Mouse (Mus musculus) retina, embryonic 14.5 days (tissue): ENCODE results near the gene Vmn1r23.
"Not testable (repeated sequence)": the region's sequence is repeated elsewhere in the genome, so short reads cannot be mapped to it uniquely, and the experiment has no call there.

Experiments
- DNase-seq: peaks from one replicate; pipeline ENCODE4 v3.0.0-alpha.2; 2015; ENCODE audit warnings: low spot score

Vmn1r23 gene

DNA sequence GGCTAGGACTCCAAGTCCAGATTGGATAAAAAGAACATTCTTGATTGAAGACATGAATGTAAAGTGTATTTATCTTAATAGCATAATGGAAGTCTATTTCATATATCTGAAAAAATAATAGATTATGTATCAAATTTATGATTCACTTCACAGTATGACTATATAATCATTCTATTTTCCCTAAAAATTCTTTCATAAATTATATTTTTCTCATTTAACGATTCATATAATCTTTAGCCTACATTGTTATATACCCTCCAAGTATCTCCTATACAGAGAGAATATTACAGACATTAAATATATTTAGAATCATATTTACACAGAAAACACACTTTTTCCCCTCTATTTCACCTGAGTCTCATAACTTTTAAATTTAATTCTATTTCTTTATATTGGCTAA, at the start of gene Vmn1r23:
Gene Vmn1r23 (minus strand): TSS at position 101 of the 400 bp plus-strand sequence.
- no peak for DNase-seq

DNA sequence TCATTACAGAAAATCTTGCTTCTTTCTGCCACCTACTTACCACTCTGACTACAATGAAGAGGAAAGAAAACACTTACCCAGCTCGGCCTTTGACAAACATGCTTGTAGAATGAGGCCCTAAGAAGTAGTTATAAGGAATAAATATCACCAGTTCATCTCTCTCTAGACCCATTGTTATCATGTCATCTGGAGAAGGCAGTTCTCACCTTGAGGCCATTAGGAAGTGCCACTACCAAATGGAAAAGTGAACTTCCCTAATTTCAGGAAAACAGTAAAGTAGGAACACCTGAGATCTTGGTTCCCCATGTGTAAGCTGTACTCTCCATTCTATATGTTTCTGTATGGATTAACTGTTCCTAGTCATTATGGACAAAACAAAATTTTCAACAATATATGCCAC, 34.8 kb upstream of the Vmn1r23 start, which contains the start of gene Vmn1r24:
Gene Vmn1r24 (minus strand): TSS at position 101 of the 400 bp plus-strand sequence.
- DNase-seq = not testable (repeated sequence)

DNA sequence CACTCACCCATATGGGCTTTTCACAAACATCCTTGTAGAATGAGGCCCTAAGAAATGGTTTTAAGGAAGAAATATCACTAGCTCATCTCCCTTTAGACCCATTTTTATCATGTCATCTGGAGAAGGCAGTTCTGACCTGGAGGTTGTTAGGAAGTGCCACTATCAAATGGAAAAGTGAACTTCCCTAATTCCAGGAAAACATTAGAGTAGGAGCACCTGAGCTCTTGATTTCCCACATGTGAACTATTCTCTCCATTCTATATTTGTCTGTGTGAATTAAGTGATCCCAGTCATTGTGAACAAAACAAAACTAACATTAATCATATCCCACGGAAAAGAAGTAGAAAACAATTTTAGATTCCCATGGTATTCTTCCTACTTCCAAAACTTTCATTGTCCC, 18.7 kb downstream of the Vmn1r23 start, which contains the start of gene Vmn1r22:
Gene Vmn1r22 (minus strand): TSS at position 101 of the 400 bp plus-strand sequence.
- DNase-seq = no peak
